Mouse (Mus musculus) cerebellum, adult 2 months (tissue): ENCODE measurements around the gene Dock4. TPM values are rescaled to one million over a fixed set of nuclear protein-coding genes. Genes with fewer than 3 reads are reported as not detected.

Experiments
- DNase-seq, 2 experiments: peaks; one replicate each; pipeline ENCODE4 v3.0.0; 2021
- H3K27ac ChIP-seq: fragments of 200-500 bp; 2 replicates; pipeline ENCODE4 v1.5.1; 2012; ENCODE audit warnings: low read length, control low read depth, inconsistent platforms; ENCODE audit not compliant: insufficient read depth
- H3K27me3 ChIP-seq: fragments of 200-500 bp; 2 replicates; pipeline ENCODE4 v1.6.1; 2012; ENCODE audit warnings: inconsistent platforms, mild to moderate bottlenecking, low read length, moderate library complexity; ENCODE audit not compliant: control insufficient read depth, insufficient read depth
- H3K4me1 ChIP-seq: fragments of 200-500 bp; 2 replicates; pipeline ENCODE4 v1.6.1; 2011; ENCODE audit warnings: low read length; ENCODE audit not compliant: control insufficient read depth, insufficient read depth
- H3K4me3 ChIP-seq: fragments of 200-500 bp; replicated peaks from 2 replicates; pipeline ENCODE3; 2011; ENCODE audit warnings: mild to moderate bottlenecking, low read depth, low read length, control low read depth; ENCODE audit not compliant: insufficient read depth
- CTCF ChIP-seq: fragments of 200-500 bp; IDR thresholded peaks from 2 replicates; pipeline ENCODE4 v1.5.1; 2011; ENCODE audit warnings: low read depth, mild to moderate bottlenecking, control low read depth, low read length, moderate library complexity, borderline replicate concordance; ENCODE audit not compliant: insufficient read depth
- POLR2A ChIP-seq: fragments of 200-500 bp; IDR thresholded peaks from 2 replicates; pipeline ENCODE4 v1.6.1; 2011; ENCODE audit warnings: low read length, control low read depth, borderline replicate concordance; ENCODE audit not compliant: insufficient read depth
- WGBS: fragments of 180-500 bp; shearing (Covaris S2); methylation state at CpG from one replicate; pipeline ENCODE4 v1.1.7; 2018; 5-methylcytosine and 5-hydroxymethylcytosine counted together
- polyA plus RNA-seq: library from polyadenylated mRNA; depleted of rRNA; stranded (reverse); fragments of >200 nt; gene quantifications from 2 replicates; pipeline ENCODE4 v1.2.3, GENCODE M21; 2012

Dock4 gene
- polyA plus RNA-seq, 1 experiment, result 35.6 TPM

DNA sequence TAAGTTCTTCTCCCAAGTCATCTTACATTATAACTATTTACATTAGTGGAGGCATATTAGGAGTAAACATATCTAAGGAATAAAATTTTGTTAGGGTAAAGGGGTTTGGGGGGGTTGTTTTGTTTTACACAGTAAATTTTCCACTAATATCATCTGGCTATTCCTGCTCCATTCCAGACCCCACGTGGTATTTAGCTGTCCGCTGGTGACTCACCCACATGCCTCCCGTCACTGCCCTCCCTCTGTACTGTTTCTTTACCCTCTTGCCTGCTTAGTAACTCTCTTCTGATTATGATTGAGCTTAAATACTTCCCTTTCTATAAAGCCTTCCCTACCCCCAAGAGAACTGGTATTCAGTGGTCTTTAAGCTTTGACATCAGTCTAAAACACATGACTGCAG, 266.5 kb downstream of the Dock4 start:
- no peaks in the 10 kb centered on the region for H3K27me3 ChIP-seq
- peaks cover 9% of the 10 kb centered on the region; the same call in 1 of the 2 replicates for H3K4me1 ChIP-seq
- H3K27ac ChIP-seq, result no peak overlapping the region
- no peak for DNase-seq
- TF ChIP-seq POLR2A (no peak), CTCF (no peak)
- no peak overlapping the region for H3K4me3 ChIP-seq
- 89% methylated on average over 3 of the region's 3 CpGs for WGBS

DNA sequence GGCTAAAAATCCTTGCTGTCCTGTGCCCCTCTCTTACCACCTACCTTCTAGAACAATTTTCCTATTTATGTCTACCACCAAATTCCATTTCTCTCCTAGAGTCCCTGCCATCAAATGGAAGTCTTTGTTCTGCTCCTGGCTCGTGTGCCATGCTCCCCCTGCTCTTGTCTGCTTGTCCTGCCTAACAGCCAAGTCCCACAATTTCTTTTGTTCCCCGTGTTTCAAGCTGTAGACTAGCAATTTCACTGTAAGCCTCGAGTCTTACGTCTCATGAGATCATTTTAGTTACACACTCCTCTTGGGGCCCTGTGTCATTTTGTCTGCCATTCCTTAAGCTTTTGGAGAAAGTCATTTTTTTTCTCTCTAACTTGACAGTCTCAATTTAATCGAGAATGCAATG, 268.5 kb downstream of the Dock4 start:
- no peak overlapping the region for H3K4me3 ChIP-seq
- H3K27me3 ChIP-seq, result no peaks in the 10 kb centered on the region
- DNase-seq, result no peak
- WGBS, result 52% methylated on average over 5 of the region's 5 CpGs
- H3K27ac ChIP-seq, result no peak overlapping the region
- H3K4me1 ChIP-seq, result peaks cover 9% of the 10 kb centered on the region; the same call in 1 of the 2 replicates
- TF ChIP-seq POLR2A (no peak), CTCF (no peak)

DNA sequence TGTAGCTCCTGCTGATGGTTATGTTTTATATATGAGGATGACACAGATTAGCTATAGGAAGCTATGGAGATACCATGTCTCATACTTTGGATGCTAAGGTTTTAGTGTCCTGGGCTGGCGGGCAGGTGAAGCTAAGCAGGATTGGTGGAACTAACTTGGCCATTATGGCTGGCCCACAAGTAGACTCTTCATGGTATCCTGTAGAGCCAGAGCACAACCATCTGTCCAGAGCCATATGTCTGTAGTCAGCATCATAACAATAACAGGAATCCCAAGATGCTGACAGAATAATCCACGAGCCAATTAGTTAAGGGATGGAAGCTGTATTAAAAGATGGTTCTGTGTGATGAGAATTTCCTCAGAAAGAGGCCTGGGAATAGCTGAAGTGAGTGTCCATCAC, 269.4 kb downstream of the Dock4 start:
- H3K27ac ChIP-seq, result no peak overlapping the region; the same call in 1 of the 2 replicates
- TF ChIP-seq CTCF, result no peak
- TF ChIP-seq POLR2A, result no peak
- DNase-seq, result peak; percentile 66 to 87
- WGBS, result 11% methylated on average over 2 of the region's 2 CpGs
- H3K4me1 ChIP-seq, result peaks cover 9% of the 10 kb centered on the region; the same call in 1 of the 2 replicates
- H3K27me3 ChIP-seq, result no peaks in the 10 kb centered on the region
- H3K4me3 ChIP-seq, result no peak overlapping the region

DNA sequence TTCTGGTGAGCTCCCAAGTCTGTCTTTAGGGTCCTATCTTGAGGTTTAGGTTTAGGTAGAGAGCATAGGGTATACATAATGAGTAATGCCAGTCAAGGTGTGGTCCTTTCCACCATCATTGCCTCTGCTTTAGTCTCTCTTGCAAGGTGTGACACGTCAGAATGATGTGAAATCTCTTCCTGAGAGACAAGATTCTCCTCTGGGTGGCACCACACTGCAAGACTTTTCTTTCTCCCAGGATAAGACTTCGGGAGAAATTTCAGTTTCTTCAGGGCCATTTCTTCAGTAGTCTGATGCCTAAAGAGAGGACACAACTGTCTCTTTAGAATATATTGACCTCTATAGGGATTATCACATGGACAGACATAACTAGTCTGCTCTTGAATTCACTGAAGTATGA, 282.6 kb downstream of the Dock4 start:
- TF ChIP-seq CTCF, result no peak
- TF ChIP-seq POLR2A, result no peak
- no peaks in the 10 kb centered on the region; the same call in 1 of the 2 replicates for H3K27me3 ChIP-seq
- H3K27ac ChIP-seq, result no peak overlapping the region
- no peaks in the 10 kb centered on the region for H3K4me1 ChIP-seq
- 88% methylated on average over 2 of the region's 2 CpGs for WGBS
- DNase-seq, result no peak
- no peak overlapping the region for H3K4me3 ChIP-seq

DNA sequence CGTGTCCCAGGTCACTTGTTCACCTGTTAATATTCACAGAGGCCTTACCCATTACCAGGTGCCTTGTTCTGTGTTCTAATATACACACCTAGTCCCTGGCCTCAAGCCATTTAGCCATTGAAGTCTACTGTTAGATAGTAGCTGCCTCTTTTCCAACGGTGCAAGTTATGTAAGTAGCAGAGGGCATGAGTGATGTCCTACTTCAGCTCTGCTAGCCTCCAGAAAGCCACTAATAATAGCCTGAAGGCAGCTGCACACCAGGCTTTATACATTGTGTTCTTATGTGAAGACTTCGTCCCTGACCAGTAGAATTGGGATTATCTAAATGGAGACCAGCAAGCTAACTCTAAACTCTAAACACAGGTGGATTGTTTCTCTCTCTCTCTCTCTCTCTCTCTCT, 285.0 kb downstream of the Dock4 start:
- WGBS, result 63% methylated on average over 3 of the region's 3 CpGs
- TF ChIP-seq POLR2A (no peak), CTCF (no peak)
- H3K4me1 ChIP-seq, result no peaks in the 10 kb centered on the region
- no peak overlapping the region for H3K27ac ChIP-seq
- DNase-seq, result peak in 1 of 2 experiments; percentile 10
- H3K27me3 ChIP-seq, result no peaks in the 10 kb centered on the region; the same call in 1 of the 2 replicates
- no peak overlapping the region for H3K4me3 ChIP-seq

DNA sequence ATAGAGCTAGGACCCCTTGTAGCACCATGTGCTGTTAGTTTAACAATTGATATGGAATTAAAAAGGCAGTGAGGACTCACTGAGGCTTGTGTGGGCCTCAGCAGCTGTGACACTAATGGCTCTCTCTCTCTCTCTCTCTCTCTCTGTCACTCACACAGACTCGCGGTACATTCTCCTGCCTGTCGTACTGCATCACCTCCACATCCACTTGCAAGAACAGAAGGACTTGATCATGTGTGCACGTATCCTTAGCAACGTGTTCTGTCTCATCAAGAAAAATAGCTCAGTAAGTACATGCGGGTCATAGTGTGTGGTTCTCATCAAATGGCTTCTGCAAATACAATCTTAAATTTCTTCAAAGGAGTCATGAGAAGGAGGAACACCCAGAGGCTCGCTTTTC, 299.7 kb downstream of the Dock4 start:
- no peaks in the 10 kb centered on the region for H3K27me3 ChIP-seq
- no peak overlapping the region for H3K27ac ChIP-seq
- H3K4me3 ChIP-seq, result no peak overlapping the region
- WGBS, result 76% methylated on average over 7 of the region's 7 CpGs
- no peak for TF ChIP-seq CTCF
- no peak for TF ChIP-seq POLR2A
- DNase-seq, result no peak
- no peaks in the 10 kb centered on the region for H3K4me1 ChIP-seq

DNA sequence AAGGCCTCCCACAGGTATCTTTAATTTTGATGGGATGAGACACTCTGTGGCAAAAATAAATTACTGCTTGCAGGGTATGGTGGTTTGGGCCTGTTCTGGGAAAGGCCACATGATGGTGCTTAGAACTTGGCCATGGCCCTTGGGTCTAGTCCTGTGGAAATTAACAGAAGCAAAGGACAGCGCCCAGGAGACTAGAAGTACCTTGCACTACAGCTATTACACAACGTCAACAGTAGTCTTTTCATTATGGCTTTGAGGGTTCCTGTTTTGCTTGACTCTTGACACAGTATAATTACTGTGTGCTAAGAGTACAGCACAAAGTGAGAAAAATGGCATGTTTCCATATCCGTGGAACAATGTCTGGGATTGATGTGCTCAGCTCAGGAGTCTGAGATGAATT, 300.3 kb downstream of the Dock4 start:
- no peaks in the 10 kb centered on the region for H3K27me3 ChIP-seq
- no peak overlapping the region for H3K27ac ChIP-seq
- DNase-seq, result no peak
- 84% methylated on average over 3 of the region's 3 CpGs for WGBS
- no peak for TF ChIP-seq CTCF
- TF ChIP-seq POLR2A, result no peak
- H3K4me1 ChIP-seq, result no peaks in the 10 kb centered on the region
- H3K4me3 ChIP-seq, result no peak overlapping the region

DNA sequence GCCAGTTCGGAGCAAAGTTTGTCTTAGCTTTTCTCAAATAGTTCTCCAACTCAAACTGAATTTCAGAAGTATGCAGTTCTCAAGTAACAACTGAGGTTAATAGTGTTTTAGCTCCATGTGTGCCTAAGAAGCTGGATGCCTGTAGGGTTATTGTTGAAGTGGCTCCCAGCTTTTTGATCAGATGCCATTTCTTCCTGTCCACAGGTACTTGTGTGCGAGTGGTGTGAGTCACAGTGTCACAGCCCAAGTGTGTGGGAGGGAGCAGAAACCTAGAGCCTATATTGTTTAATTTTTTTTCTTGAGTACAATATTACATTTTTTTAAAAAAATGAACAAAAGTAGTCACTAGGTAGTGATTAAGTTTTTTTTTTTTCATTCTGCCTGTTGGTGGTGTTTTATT, 313.5 kb downstream of the Dock4 start:
- Histone ChIP-seq H3K4me3 (no peak overlapping the region), H3K27me3 (no peaks in the 10 kb centered on the region), H3K27ac (no peak overlapping the region), H3K4me1 (no peaks in the 10 kb centered on the region)
- DNase-seq, result no peak
- TF ChIP-seq POLR2A (no peak), CTCF (no peak)
- 76% methylated on average over 2 of the region's 2 CpGs for WGBS
